Mouse (Mus musculus): Measurements from ENCODE around the gene Hs2st1. TPM values are rescaled to one million over a fixed set of nuclear protein-coding genes. Genes with fewer than 3 reads are reported as not detected.

The Hs2st1 gene
- total and polyA plus RNA-seq, 3 experiments: 13.6 to 16.1 TPM; not detected in 1

DNA sequence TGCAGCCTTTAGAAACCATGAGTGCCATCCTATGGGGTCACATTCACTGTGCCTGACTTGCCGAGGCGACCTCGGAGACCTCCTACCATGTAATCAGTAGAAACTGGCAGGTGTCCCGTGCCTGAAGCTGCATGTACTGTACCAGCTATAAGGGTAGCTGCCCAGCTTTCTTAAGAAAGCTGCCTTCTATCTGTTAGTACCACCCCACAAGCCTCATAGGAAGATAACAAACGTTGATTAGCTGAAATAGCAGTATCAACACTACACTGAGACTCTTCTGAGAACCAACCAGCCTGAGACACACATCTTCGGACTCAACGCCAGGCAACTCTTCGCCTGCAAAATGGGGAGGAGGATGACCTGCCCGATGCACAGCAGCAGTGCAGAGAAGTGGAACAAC, 122.1 kb downstream of the Hs2st1 start:
- Histone ChIP-seq H3K9me3 (replicated peaks; ENCODE audit: insufficient read depth, low read length) (no peaks in the 10 kb centered on the region), H3K4me1 (ENCODE audit: control insufficient read depth in 1 of 2, insufficient read depth in 2 of 2, low read length in 2 of 2) (no peaks in the 10 kb centered on the region), H3K27me3 (ENCODE audit: control insufficient read depth in 1 of 2, insufficient read depth in 2 of 2, low read length in 2 of 2) (no peaks in the 10 kb centered on the region), H3K36me3 (ENCODE audit: control insufficient read depth in 1 of 2, insufficient read depth in 2 of 2, low read length in 2 of 2) (peaks cover 0 to 2% of the 10 kb centered on the region in 2 experiments; a peak in 2 of 4 replicates), H3K79me2 (ENCODE audit: control insufficient read depth, insufficient read depth, low read length, poor library complexity) (no peaks in the 10 kb centered on the region), H3K9ac (ENCODE audit: control insufficient read depth, low read depth, low read length, poor library complexity, severe bottlenecking) (no peak overlapping the region), H3K4me3 (ENCODE audit: control insufficient read depth in 1 of 2, insufficient read depth in 1 of 2, low read depth in 2 of 2, low read length in 2 of 2) (no peak overlapping the region), H3K27ac (ENCODE audit: control insufficient read depth, low read depth, low read length) (no peak overlapping the region)
- DNase-seq (ENCODE audit: low read depth, low spot score): no peak
- no peak for TF ChIP-seq TBP (IDR thresholded peaks at IDR 0.05; ENCODE audit: low read depth, low read length)
- TF ChIP-seq ETS1 (IDR thresholded peaks at IDR 0.05; ENCODE audit: low read depth, low read length): no peak

DNA sequence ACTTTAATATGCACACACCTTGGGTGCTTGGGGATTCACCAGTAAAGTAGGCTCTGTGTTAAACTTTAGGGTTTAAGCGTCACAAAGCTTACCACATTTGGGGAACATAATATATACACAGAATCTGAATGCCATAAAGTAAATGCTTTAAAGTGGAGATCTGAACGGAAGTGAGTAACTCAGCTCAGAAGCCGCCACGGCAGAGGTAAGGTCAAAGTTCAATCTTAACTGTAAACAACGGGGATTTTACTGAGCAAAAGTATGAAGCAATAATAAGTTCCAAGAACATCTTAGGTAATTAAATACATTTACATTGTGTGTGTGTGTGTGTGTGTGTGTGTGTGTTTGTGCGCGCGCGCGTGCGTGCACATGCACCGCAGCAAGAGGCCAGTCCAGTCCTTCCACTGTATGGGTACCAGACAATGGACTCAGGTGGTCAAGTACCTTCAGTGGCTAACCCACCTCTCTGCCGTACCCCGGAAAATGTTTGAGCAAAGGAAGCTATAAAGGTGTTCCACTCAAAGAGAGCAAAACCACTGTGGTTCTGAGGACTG, 123.8 kb downstream of the Hs2st1 start:
- no peaks in the 10 kb centered on the region for H3K36me3 ChIP-seq (ENCODE audit: control insufficient read depth in 1 of 2, insufficient read depth in 2 of 2, low read length in 2 of 2)
- no peaks in the 10 kb centered on the region for H3K9me3 ChIP-seq (replicated peaks; ENCODE audit: insufficient read depth, low read length)
- no peak for DNase-seq (ENCODE audit: low read depth, low spot score)
- H3K9ac ChIP-seq (ENCODE audit: control insufficient read depth, low read depth, low read length, poor library complexity, severe bottlenecking): no peak overlapping the region
- no peaks in the 10 kb centered on the region for H3K4me1 ChIP-seq (ENCODE audit: control insufficient read depth in 1 of 2, insufficient read depth in 2 of 2, low read length in 2 of 2)
- no peaks in the 10 kb centered on the region for H3K27me3 ChIP-seq (ENCODE audit: control insufficient read depth in 1 of 2, insufficient read depth in 2 of 2, low read length in 2 of 2)
- H3K4me3 ChIP-seq (ENCODE audit: control insufficient read depth in 1 of 2, insufficient read depth in 1 of 2, low read depth in 2 of 2, low read length in 2 of 2): no peak overlapping the region
- no peaks in the 10 kb centered on the region for H3K79me2 ChIP-seq (ENCODE audit: control insufficient read depth, insufficient read depth, low read length, poor library complexity)
- no peak for TF ChIP-seq BHLHE40 (IDR thresholded peaks at IDR 0.05; ENCODE audit: borderline replicate concordance, low read depth, low read length)
- no peak for TF ChIP-seq USF2 (IDR thresholded peaks at IDR 0.05; ENCODE audit: borderline replicate concordance in 1 of 2, insufficient read depth in 1 of 2, low read depth in 1 of 2, low read length in 2 of 2)
- no peak for TF ChIP-seq MAZ (IDR thresholded peaks at IDR 0.05; ENCODE audit: low read depth, low read length)
- TF ChIP-seq GATA1 (IDR thresholded peaks at IDR 0.05; ENCODE audit: low read depth, low read length): no peak
- no peak for TF ChIP-seq RCOR1 (IDR thresholded peaks at IDR 0.05; ENCODE audit: low read depth, low read length)
- TF ChIP-seq UBTF (IDR thresholded peaks at IDR 0.05; ENCODE audit: borderline replicate concordance, insufficient read depth, low read depth, low read length): no peak
- no peak for TF ChIP-seq SMC3 (IDR thresholded peaks at IDR 0.05; ENCODE audit: low read depth, low read length)
- TF ChIP-seq NELFE (IDR thresholded peaks at IDR 0.05; ENCODE audit: low read depth, low read length): no peak
- no peak for TF ChIP-seq ZKSCAN1 (IDR thresholded peaks at IDR 0.05; ENCODE audit: low read depth, low read length)
- no peak for TF ChIP-seq CHD2 (IDR thresholded peaks at IDR 0.05; ENCODE audit: low read length)
- TF ChIP-seq EP300 (IDR thresholded peaks at IDR 0.05; ENCODE audit: low read depth in 1 of 2, low read length in 2 of 2): no peak
- no peak for TF ChIP-seq MAFK (IDR thresholded peaks at IDR 0.05; ENCODE audit: borderline replicate concordance, low read depth, low read length)
- TF ChIP-seq MXI1 (IDR thresholded peaks at IDR 0.05; ENCODE audit: low read depth, low read length): no peak
- no peak for TF ChIP-seq TCF12 (IDR thresholded peaks at IDR 0.05; ENCODE audit: low read depth, low read length)
- no peak for TF ChIP-seq CHD1 (IDR thresholded peaks at IDR 0.05; ENCODE audit: low read depth, low read length)
- TF ChIP-seq POLR2A (IDR thresholded peaks at IDR 0.05; ENCODE audit: control insufficient read depth in 1 of 2, insufficient read depth in 1 of 2, low read depth in 1 of 2, low read length in 2 of 2, poor library complexity in 1 of 2): no peak
- no peak for TF ChIP-seq MAX (IDR thresholded peaks at IDR 0.05; ENCODE audit: low read length)
- TF ChIP-seq USF1 (IDR thresholded peaks at IDR 0.05; ENCODE audit: low read depth, low read length): no peak
- H3K27ac ChIP-seq (ENCODE audit: control insufficient read depth, low read depth, low read length): no peak overlapping the region

All from MEL (cell line).